Mouse (Mus musculus): ENCODE measurements around the gene Cdip1. TPM values are rescaled to one million over a fixed set of nuclear protein-coding genes. Genes with fewer than 3 reads are reported as not detected.

Gene Cdip1
- total RNA-seq, 1 experiment, result 35.1 TPM

GRCm38 (mm10) chr16:4725780-4726527, 64.1 kb downstream of the Cdip1 start, which contains the start of gene Hmox2:
Hmox2 (plus strand) TSS chr16:4726361.
- in situ Hi-C loops (cut with MboI; ENCODE audit: low sequenced_read_pairs in 2 of 2, unreplicated experiment in 2 of 2), result loop anchor here in 1 of 2 experiments (5.0 kb wide), 1 partner anchor 46 kb away; no protein-coding TSS in a partner anchor
- no peaks in the 10 kb centered on the region for H3K9me3 ChIP-seq (ENCODE audit: control insufficient read depth, insufficient read depth, low read depth, low read length)
- peak within 1 kb of the TSS; percentile 84 to 95 for H3K4me3 ChIP-seq (ENCODE audit: insufficient read depth in 1 of 2, low read depth in 1 of 2, low read length in 2 of 2, poor library complexity in 1 of 2, severe bottlenecking in 1 of 2)
- DNase-seq (ENCODE audit: low read depth, low spot score), result peak; percentile 75
- H3K36me3 ChIP-seq (ENCODE audit: control insufficient read depth, insufficient read depth, low read length, poor library complexity, severe bottlenecking), result no peaks in the 10 kb centered on the region
- no peaks in the 10 kb centered on the region for H3K4me1 ChIP-seq (ENCODE audit: control insufficient read depth in 2 of 2, insufficient read depth in 2 of 2, low read length in 2 of 2, poor library complexity in 1 of 2)
- H3K27ac ChIP-seq (ENCODE audit: insufficient read depth, low read depth, low read length, poor library complexity, severe bottlenecking), result no peak within 1 kb of the TSS
- H3K9ac ChIP-seq (ENCODE audit: insufficient read depth, low read depth, low read length, poor library complexity, severe bottlenecking), result peak within 1 kb of the TSS; percentile 85
- TF ChIP-seq HCFC1 (IDR thresholded peaks at IDR 0.05; ENCODE audit: borderline replicate concordance, insufficient read depth, low read length) (peak; percentile 55; the same call in 1 of the 2 replicates), ZC3H11A (IDR thresholded peaks at IDR 0.05; ENCODE audit: borderline replicate concordance, low read depth, low read length) (no peak)

DNA sequence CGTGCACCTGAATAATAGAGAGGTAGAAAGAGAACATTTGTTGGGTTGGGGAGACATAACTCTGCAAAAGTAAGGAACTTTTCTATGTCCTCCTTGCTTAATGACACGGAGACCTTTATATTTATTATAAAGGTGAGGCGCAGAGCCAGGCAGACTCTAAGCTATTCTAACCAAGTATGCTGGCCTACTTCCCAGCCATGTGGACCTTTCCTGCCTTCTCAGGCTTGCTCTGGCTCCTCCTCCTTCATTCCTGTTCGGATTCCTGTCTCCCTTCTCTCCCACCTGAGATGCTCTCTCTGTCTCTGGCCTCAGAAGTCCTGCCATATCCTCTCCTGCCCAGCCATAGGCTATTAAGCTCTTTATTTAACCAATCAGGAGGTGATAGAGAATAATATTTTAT, 64.8 kb downstream of the Cdip1 start:
- no peaks in the 10 kb centered on the region for H3K9me3 ChIP-seq (ENCODE audit: control insufficient read depth, insufficient read depth, low read depth, low read length)
- TF ChIP-seq HCFC1 (IDR thresholded peaks at IDR 0.05; ENCODE audit: borderline replicate concordance, insufficient read depth, low read length), result no peak
- no peak for TF ChIP-seq ZC3H11A (IDR thresholded peaks at IDR 0.05; ENCODE audit: borderline replicate concordance, low read depth, low read length)
- no peak for TF ChIP-seq CHD2 (IDR thresholded peaks at IDR 0.05; ENCODE audit: low read depth, low read length)
- TF ChIP-seq MAFK (IDR thresholded peaks at IDR 0.05; ENCODE audit: insufficient read depth, low read depth, low read length), result no peak
- TF ChIP-seq ZNF384 (IDR thresholded peaks at IDR 0.05; ENCODE audit: low read depth, low read length), result no peak
- DNase-seq (ENCODE audit: low read depth, low spot score), result no peak
- H3K36me3 ChIP-seq (ENCODE audit: control insufficient read depth, insufficient read depth, low read length, poor library complexity, severe bottlenecking), result no peaks in the 10 kb centered on the region
- H3K4me3 ChIP-seq (ENCODE audit: insufficient read depth in 1 of 2, low read depth in 1 of 2, low read length in 2 of 2, poor library complexity in 1 of 2, severe bottlenecking in 1 of 2), result no peak overlapping the region
- in situ Hi-C loops (cut with MboI; ENCODE audit: low sequenced_read_pairs in 2 of 2, unreplicated experiment in 2 of 2), result loop anchor here in 1 of 2 experiments (5.0 kb wide), 1 partner anchor 47 kb away; no protein-coding TSS in a partner anchor
- no peaks in the 10 kb centered on the region for H3K4me1 ChIP-seq (ENCODE audit: control insufficient read depth in 2 of 2, insufficient read depth in 2 of 2, low read length in 2 of 2, poor library complexity in 1 of 2)
- no peak overlapping the region for H3K27ac ChIP-seq (ENCODE audit: insufficient read depth, low read depth, low read length, poor library complexity, severe bottlenecking)
- no peak overlapping the region for H3K9ac ChIP-seq (ENCODE audit: insufficient read depth, low read depth, low read length, poor library complexity, severe bottlenecking)

- DNase-seq (ENCODE audit: low read depth, low spot score), result no peak
- no peaks in the 10 kb centered on the region for H3K36me3 ChIP-seq (ENCODE audit: control insufficient read depth, insufficient read depth, low read length, poor library complexity, severe bottlenecking)
- in situ Hi-C loops (cut with MboI; ENCODE audit: low sequenced_read_pairs in 2 of 2, unreplicated experiment in 2 of 2), result no loop called here
- TF ChIP-seq ZNF384 (IDR thresholded peaks at IDR 0.05; ENCODE audit: low read depth, low read length) (no peak), HCFC1 (IDR thresholded peaks at IDR 0.05; ENCODE audit: borderline replicate concordance, insufficient read depth, low read length) (no peak), CHD2 (IDR thresholded peaks at IDR 0.05; ENCODE audit: low read depth, low read length) (no peak), ZC3H11A (IDR thresholded peaks at IDR 0.05; ENCODE audit: borderline replicate concordance, low read depth, low read length) (no peak), MAFK (IDR thresholded peaks at IDR 0.05; ENCODE audit: insufficient read depth, low read depth, low read length) (no peak)
- no peaks in the 10 kb centered on the region for H3K4me1 ChIP-seq (ENCODE audit: control insufficient read depth in 2 of 2, insufficient read depth in 2 of 2, low read length in 2 of 2, poor library complexity in 1 of 2)
- no peak overlapping the region for H3K27ac ChIP-seq (ENCODE audit: insufficient read depth, low read depth, low read length, poor library complexity, severe bottlenecking)
- H3K4me3 ChIP-seq (ENCODE audit: insufficient read depth in 1 of 2, low read depth in 1 of 2, low read length in 2 of 2, poor library complexity in 1 of 2, severe bottlenecking in 1 of 2), result no peak overlapping the region
- H3K9ac ChIP-seq (ENCODE audit: insufficient read depth, low read depth, low read length, poor library complexity, severe bottlenecking), result no peak overlapping the region
- no peaks in the 10 kb centered on the region for H3K9me3 ChIP-seq (ENCODE audit: control insufficient read depth, insufficient read depth, low read depth, low read length)
Observed at GRCm38 (mm10) chr16:4722915-4723209, 67.2 kb downstream of the Cdip1 start.

DNA sequence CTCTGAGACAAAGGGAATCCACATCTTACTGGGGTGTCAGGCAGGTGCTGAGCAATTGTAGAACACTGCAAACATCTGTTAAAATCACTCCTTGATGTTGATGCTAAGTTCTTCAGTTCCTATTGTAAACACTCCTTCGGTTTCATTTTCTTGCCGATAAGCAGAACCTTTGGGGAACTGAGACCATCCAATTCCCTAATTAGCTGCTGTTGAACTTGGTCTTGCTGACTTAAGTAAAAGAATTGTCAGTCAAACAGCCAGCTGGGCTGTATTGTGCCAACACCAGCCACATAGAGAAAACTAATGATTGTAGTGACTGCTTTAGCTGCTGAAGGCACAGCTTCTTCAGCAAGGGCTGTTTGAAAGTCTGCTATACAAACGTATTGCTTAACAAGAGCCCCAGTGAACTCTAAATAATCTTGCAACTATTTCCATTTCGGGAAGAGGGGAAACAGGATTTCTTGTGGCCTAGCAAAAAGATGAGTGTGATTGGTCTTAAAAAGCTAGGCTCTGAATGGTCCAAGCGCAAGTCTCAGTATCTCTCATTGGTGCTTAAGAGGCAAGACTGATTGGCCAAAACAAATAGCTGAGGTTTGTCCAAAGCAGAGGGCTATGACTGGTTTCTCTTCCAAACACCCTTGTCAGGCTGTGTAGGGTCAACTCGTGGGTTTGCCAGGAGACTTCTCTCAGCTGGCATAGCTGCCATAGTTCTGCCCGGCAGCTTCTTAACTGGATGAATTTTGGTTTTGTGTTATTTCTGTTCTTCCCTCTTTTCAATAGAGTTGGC, 67.8 kb downstream of the Cdip1 start:
- no peak for DNase-seq (ENCODE audit: low read depth, low spot score)
- Histone ChIP-seq H3K9me3 (ENCODE audit: control insufficient read depth, insufficient read depth, low read depth, low read length) (no peaks in the 10 kb centered on the region), H3K4me1 (ENCODE audit: control insufficient read depth in 2 of 2, insufficient read depth in 2 of 2, low read length in 2 of 2, poor library complexity in 1 of 2) (no peaks in the 10 kb centered on the region), H3K9ac (ENCODE audit: insufficient read depth, low read depth, low read length, poor library complexity, severe bottlenecking) (no peak overlapping the region), H3K4me3 (ENCODE audit: insufficient read depth in 1 of 2, low read depth in 1 of 2, low read length in 2 of 2, poor library complexity in 1 of 2, severe bottlenecking in 1 of 2) (no peak overlapping the region), H3K36me3 (ENCODE audit: control insufficient read depth, insufficient read depth, low read length, poor library complexity, severe bottlenecking) (no peaks in the 10 kb centered on the region), H3K27ac (ENCODE audit: insufficient read depth, low read depth, low read length, poor library complexity, severe bottlenecking) (no peak overlapping the region)
- TF ChIP-seq MAFK (IDR thresholded peaks at IDR 0.05; ENCODE audit: insufficient read depth, low read depth, low read length) (no peak), ZNF384 (IDR thresholded peaks at IDR 0.05; ENCODE audit: low read depth, low read length) (no peak), CHD2 (IDR thresholded peaks at IDR 0.05; ENCODE audit: low read depth, low read length) (no peak), HCFC1 (IDR thresholded peaks at IDR 0.05; ENCODE audit: borderline replicate concordance, insufficient read depth, low read length) (no peak), ZC3H11A (IDR thresholded peaks at IDR 0.05; ENCODE audit: borderline replicate concordance, low read depth, low read length) (no peak)
- in situ Hi-C loops (cut with MboI; ENCODE audit: low sequenced_read_pairs in 2 of 2, unreplicated experiment in 2 of 2), result no loop called here
